Mouse (Mus musculus) hematopoietic stem cell, adult 5-6 weeks (primary cell): Measurements from ENCODE around the gene Hivep3. TPM values are rescaled to one million over a fixed set of nuclear protein-coding genes. Genes with fewer than 3 reads are reported as not detected.
A peak's percentile ranks its signal among the peaks of the same experiment; 100 is the strongest.

ENCODE experiments used
- ATAC-seq, 2 experiments: fragments of 125-278 bp in 1 of 2; replicated peaks in 1 of 2; 2 replicates each; pipeline ENCODE4 v1.8.0; 2016 to 2017; ENCODE audit warnings: inconsistent platforms in 2 of 2, mild to moderate bottlenecking in 2 of 2, moderate number of reproducible peaks in 2 of 2, low read depth in 1 of 2, moderate TSS enrichment in 1 of 2; ENCODE audit not compliant: low FRiP score in 2 of 2, poor library complexity in 2 of 2, severe bottlenecking in 2 of 2, insufficient read depth in 1 of 2, low TSS enrichment in 1 of 2
- total RNA-seq: library from RNA; stranded (forward); fragments of 172-1452, 232-1000 nt; gene quantifications from 2 replicates; pipeline ENCODE4 v1.2.3, GENCODE M21; 2017

The Hivep3 gene
- total RNA-seq, 1 experiment from 2014 or later: 16.2 TPM

DNA sequence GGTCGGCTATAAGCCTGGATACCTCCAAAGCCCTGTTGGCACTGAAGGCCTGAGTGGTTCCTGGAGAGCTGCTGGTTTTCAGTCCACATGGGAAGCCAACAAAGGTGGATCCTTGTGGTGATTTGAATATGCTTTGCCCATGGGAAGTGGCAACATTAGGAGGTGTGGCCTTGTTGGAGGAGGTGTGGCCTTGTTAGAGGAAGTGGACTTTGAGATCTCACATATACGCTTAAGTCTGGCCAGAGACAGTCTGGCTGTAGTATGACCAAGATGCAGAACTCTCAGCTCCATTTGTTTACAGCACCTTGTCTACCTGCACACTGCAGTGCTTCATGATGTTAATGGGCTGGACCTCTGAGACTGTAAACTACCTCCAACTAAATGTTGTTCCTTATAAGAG lies 73.0 kb downstream of the Hivep3 start:
- peak; percentile 37 to 38; a peak in 1 of 4 replicates for ATAC-seq

GRCm38 (mm10) chr4:119807359-119807758 lies 73.8 kb downstream of the Hivep3 start:
- ATAC-seq: peak; percentile 71 to 79

DNA sequence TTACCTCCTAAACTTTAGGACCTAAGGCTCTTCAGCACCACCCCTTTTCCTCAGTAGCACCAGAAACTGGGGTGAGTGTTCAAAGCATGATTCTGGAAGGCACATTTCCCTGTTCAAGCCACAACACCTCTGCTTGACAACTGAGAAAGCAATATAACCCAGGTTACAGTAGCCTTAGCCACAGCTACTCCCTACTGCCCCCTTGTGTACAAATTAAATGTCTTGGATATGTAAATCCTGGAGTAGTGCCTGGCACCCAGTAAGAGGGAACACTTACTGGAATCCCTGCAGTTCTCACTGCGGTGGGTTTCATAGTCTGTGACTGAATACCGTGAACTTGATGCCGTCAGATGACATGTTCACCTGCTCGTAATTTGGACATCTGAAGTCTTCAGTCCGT lies 75.7 kb downstream of the Hivep3 start:
- ATAC-seq: 0 out of 4 replicates have a peak, but pooled peaks of 1 of the 2 experiments have one; percentile 9

GRCm38 (mm10) chr4:119812775-119813174 lies 79.2 kb downstream of the Hivep3 start:
- peak; percentile 96 to 97 for ATAC-seq

GRCm38 (mm10) chr4:119813500-119814184 lies 80.1 kb downstream of the Hivep3 start:
- no peak for ATAC-seq

DNA sequence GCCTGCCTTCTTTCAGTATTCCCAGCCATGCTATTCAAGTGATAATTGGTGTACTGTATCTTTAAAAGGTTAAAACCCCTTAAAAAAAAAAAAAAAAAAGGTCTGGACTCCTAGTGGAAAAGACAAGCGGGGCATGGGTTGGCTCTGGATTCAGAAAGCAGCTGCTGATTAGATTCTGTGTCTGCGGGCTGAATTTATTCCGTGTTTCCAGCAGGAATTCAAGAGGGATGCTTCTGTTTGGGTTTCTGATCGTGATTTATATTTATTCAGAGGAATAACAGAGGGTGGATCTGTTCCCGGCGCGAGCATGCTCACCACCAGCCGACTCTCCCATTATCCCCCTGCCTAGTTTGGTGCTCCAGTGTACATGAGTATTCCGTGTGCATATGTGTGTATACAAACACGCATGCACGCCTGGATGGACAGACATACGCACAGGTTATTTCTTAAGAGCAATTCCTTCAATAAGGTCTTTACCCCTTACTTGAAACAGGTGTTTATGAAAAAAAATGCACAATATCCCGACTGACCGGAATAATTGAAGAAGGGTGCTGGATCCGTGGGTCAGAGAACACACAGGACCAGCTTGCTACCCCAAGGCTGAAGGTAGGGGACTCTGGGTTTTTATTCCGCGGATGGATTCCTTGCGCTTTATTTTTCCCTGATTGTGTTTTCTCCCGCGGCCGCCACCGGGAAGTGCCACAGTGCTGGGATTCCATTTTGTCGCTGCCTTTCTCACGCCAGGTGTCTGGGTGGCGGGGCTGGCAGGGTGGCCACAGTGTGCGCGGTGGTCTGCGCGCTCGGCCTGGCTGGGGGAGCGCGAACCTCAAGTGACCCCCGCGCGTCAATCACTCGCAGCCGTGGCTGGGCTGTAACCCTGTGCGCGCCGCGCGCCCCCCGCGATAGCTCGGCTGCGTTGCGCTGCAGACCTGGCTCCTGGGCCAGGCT lies 80.9 kb downstream of the Hivep3 start:
- ATAC-seq: no peak

GRCm38 (mm10) chr4:119815133-119815792 lies 81.7 kb downstream of the Hivep3 start:
- ATAC-seq: no peak

GRCm38 (mm10) chr4:119815793-119816161 lies 82.2 kb downstream of the Hivep3 start:
- no peak for ATAC-seq

GRCm38 (mm10) chr4:119816620-119817356 lies 83.2 kb downstream of the Hivep3 start:
- ATAC-seq: no peak

DNA sequence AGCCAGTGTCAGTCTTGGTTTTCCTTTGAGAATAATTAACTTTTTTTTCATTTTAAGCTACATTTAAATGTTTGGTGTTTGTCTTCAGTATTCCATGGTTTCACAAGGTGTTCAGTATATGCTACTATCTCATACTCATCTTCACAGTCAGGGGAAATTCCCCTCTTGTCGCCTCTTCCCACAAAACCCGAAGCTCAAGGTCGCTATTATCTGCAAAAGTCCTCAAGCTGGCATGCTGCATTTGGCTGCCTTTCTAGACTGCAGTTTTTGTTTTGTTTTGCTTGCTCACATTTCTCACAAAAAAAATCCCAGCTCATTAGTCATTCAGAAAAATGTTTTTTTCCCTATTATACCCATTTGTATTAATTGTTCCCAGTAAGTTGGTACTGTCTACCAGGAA lies 92.4 kb downstream of the Hivep3 start:
- ATAC-seq: no peak

- ATAC-seq: peak; percentile 90 to 92
Observed at GRCm38 (mm10) chr4:119828386-119828785, 94.8 kb downstream of the Hivep3 start.

- ATAC-seq: no peak
Observed at GRCm38 (mm10) chr4:119828996-119829395, 95.4 kb downstream of the Hivep3 start.

DNA sequence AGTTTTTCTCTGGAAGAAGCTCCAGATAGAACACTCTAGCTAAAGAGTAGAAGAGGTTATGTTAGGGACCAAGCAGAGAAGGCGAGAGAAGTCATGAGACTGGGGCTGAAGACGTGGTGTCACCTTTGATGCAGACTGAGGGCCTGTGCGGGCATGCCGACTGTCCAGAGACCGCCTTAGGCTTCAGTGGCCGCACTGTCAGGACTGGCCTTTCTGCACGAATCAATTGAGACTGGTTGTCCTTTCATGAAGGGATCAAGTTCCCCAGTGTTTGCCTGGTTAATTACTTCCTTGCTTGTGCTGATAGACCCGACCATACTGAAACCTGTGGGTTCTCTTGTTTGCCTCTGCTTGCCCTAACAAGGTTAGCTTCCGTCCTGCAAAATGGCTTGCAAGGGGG lies 99.7 kb downstream of the Hivep3 start:
- ATAC-seq: no peak

- ATAC-seq: no peak
Observed at GRCm38 (mm10) chr4:119833884-119834283, 100.3 kb downstream of the Hivep3 start.

DNA sequence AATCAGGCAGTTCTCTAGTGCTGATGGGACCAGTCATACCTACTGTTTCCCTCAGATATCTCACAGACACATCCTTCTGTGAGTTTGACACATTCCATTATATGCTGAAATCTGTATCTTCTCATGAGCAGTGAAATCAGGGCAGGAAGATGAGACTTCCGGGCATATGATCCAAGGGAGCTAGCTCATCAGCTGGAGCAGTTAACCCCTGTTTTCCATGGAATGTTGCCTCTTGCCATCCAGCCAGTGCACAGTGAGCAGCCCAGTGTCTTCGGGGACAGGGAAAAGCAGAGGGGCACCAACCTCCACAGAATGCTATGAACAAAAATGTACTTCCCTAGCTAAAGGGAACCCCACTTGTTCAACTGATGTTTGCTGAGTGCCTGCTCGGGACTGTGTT lies 102.6 kb downstream of the Hivep3 start:
- no peak for ATAC-seq

- no peak for ATAC-seq
Observed at GRCm38 (mm10) chr4:119837505-119838065, 104.0 kb downstream of the Hivep3 start.

- ATAC-seq: no peak
Observed at GRCm38 (mm10) chr4:119838308-119838707, 104.7 kb downstream of the Hivep3 start.
